Mouse (Mus musculus): ENCODE results near the gene March5.
"Not testable (repeated sequence)": the region's sequence is repeated elsewhere in the genome, so short reads cannot be mapped to it uniquely, and the experiment has no call there.

March5 gene

DNA sequence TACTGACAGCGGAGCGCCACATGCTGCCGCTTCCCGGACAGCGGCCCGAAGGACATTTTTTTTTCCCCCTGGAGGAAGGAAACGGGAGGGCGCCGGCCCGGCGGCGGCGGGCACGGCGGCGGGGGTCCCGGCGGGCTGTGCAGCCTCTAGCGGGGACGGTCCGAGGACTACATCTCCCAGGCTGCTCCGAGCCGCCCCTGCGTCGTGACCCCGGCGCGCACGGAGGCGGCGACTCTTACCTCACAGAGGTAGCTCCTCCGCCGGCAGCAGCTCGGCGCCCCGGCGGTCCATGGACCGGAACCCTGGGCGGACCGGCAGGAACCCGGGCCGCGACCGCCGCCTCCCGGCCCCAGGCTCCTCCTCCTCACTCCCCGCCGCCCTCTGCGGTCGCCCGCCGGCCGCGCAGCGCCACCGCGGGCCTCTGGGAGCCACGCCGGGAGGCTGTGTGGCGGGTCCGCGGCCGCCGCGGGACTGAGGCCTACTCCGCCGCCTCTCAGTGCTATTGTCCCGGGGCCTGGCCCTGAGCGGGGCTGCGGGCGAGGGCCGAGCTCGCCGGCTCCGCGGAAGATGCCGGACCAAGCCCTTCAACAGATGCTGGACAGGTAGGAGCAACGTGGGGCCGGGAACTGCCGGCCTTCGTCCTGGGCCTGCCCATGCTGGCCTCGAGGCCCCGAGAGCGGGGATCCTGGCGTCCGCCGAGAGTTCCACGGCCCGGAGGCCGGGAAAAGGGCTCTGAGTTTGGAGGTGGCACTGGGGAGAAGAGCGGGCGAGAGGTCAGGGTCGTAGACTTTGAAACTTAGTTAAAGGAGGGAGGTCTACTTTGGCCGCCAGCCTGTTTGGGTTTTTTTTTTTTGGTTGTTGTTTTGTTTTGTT, at the start of gene March5:
March5 (plus strand) TSS at position 241 of the 873 bp plus-strand sequence.
- peak; percentile 64 for DNase-seq (ENCODE audit: low read depth)

DNA sequence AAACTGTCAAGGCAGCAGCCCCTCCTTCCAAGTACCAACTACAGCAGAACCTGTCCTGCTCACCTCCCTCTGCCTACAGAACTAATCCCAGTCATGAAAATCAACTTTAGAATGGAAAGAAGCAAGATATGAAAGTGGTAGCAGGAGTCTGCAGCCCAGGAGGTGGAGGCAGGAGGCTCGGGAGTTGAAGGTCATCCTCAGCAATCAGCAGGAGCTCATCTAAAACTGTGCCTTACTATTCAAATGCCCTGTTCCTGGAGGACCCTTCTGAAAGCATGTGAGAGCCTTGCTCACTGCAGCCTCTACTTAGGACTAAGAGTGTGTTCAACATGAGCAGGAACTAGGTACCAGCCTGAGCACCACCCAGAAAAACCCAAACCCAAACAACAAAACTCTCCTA, 35.2 kb upstream of the March5 start:
- DNase-seq (ENCODE audit: low read depth), result no peak

GRCm38 (mm10) chr19:37172566-37173130, 34.7 kb upstream of the March5 start:
- DNase-seq (ENCODE audit: low read depth), result no peak

GRCm38 (mm10) chr19:37173331-37174115, 33.8 kb upstream of the March5 start:
- DNase-seq (ENCODE audit: low read depth), result no peak

DNA sequence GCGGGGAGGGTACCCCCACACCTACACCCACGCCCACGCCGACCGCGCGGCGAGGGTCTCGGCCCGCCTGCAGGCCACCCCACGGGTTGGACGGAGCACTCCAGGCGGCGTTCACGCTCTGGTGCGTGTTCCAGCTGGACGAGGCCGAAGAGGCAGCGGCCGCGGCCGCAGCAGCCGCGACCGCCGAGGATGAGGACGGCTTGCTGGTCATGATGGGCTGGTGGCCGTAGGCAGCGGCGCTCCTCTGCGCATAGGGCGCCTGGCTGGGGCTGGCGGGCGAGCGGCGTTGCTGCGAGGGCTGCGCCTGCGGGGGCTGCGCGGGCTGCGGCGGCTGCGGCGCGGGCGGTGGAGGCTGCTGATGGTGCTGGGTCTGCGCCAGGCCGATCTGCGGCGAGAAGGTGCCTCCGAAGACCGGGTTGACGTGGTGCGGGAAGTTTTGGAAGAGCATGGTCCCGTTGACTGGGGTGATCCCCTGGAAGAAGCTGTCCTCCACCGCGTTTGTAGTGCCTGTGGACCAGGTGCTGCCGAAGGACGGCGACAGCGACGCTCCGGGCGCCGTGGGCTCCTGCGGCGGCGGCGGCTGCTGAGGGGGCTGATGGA, 33.1 kb upstream of the March5 start:
- DNase-seq (ENCODE audit: low read depth), result no peak

- no peak for DNase-seq (ENCODE audit: low read depth)
Measured at GRCm38 (mm10) chr19:37174716-37175435, 32.5 kb upstream of the March5 start.

GRCm38 (mm10) chr19:37175436-37175805, 31.9 kb upstream of the March5 start:
- DNase-seq (ENCODE audit: low read depth), result no peak

- no peak for DNase-seq (ENCODE audit: low read depth)
Measured at GRCm38 (mm10) chr19:37175919-37176318, 31.4 kb upstream of the March5 start.

- DNase-seq (ENCODE audit: low read depth), result no peak
Measured at GRCm38 (mm10) chr19:37176879-37177462, 30.4 kb upstream of the March5 start.

- peak; percentile 48 for DNase-seq (ENCODE audit: low read depth)
Measured at GRCm38 (mm10) chr19:37177819-37178708, 29.3 kb upstream of the March5 start.

DNA sequence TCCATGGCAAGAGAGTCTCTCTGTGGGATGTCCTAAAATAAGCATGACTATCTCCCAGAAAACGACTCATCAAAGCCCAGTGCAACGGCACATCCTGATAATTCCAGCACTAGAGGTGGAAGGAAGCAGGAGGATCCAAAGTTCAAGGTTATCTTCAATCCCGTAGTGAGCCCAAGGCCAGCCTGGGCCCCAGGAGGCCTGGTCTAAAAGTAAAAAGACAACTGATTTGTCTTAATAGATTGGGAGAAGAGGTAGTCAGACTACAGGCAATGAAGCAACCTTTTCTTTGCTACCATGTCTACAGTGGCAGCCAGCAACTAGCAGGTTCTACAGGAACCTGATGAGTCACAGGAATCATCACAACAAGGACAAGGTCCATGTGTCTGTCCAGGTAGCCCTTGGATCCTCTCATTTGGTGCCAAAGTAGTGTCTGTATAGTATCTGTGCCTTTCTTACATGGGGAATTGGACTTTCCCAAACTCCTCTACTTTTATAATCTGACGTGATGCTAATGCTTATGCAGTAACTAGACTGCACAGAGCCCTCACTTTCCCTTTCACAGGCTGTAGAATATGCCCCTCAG, 18.9 kb upstream of the March5 start:
- DNase-seq (ENCODE audit: low read depth), result no peak

DNA sequence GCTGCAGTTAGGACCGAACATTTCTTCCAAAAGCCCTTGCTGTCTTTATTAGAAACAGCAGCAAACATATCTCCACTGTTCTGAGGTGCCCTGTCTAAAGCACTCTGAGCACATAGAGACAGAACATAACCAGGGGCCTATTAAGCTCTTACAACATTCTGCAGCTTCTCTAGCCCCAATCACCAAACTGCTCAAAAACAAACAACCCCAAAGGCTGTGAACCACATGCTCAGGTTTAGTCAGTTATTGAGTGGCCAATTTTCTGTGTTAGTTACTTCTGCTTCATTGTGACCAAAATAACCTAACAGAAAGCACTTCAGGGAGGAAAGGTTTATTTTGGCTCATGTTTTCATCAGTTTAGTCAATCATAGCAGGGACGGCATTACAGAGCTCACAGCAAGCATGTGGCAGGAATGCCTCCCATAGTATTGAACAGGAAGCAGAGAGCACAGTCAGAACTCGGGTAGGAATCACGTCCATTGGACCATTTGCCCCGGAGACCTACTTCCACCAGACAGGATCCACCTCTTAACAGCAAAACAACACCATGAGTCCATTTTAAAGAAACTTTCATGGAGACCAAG, 14.8 kb upstream of the March5 start:
- DNase-seq (ENCODE audit: low read depth), result no peak

GRCm38 (mm10) chr19:37198165-37198880, 9.0 kb upstream of the March5 start:
- no peak for DNase-seq (ENCODE audit: low read depth)

DNA sequence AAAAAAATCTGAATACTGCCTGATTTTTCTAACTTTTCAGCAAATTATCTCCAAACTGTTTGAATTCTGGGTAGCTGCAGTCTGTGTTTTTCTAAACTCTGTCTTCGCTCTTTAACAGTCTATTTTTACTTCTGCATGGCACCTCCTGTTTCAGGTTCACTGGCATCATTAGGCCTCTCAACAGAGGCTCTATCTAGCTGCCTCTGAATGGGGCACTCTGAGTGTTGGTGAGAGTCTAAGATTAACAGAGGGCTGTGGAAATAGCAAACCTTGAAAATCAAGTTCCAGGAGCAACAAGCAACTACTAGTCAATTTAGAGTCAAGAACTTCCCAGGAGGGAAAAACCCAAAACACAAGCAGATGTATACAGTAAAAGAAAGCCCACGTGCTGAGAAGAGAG, 7.5 kb upstream of the March5 start:
- DNase-seq (ENCODE audit: low read depth), result no peak

DNA sequence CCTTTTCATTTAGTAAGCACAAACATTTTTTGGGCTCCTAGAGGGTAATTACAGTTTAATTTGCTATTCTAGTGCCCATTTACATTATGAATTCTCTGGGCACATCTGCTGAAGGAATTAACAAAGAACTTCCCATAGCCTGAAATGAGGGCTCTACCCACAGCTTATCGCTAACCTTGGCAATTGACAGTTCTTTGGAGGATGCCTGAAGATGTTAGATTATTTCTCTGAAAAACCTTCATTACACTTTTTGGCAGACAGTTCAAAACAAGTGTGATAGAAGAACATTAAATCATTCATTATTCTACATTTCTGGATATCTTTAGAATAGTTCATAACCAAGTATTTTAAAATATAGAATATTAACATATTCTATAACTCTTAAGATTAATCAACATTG, 4.0 kb upstream of the March5 start:
- DNase-seq (ENCODE audit: low read depth), result no peak

DNA sequence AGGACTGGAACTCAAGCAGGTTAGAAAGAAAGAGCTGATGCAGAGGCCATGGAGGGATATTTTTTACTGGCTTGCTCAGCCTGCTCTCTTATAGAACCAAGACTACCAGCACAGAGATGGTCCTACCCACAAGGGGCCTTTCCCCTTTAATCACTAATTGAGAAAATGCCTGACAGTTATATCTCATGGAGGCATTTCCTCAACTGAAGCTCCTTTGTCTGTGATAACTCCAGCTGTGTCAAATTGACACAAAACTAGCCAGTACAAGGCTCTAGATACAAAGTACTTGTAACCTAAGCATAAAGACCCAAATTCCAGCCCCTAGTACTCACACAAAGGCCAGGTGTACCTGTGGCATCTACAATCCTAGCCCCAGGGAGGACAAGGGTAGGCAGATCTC, 2.2 kb upstream of the March5 start:
- not testable (repeated sequence) for DNase-seq (ENCODE audit: low read depth)

DNA sequence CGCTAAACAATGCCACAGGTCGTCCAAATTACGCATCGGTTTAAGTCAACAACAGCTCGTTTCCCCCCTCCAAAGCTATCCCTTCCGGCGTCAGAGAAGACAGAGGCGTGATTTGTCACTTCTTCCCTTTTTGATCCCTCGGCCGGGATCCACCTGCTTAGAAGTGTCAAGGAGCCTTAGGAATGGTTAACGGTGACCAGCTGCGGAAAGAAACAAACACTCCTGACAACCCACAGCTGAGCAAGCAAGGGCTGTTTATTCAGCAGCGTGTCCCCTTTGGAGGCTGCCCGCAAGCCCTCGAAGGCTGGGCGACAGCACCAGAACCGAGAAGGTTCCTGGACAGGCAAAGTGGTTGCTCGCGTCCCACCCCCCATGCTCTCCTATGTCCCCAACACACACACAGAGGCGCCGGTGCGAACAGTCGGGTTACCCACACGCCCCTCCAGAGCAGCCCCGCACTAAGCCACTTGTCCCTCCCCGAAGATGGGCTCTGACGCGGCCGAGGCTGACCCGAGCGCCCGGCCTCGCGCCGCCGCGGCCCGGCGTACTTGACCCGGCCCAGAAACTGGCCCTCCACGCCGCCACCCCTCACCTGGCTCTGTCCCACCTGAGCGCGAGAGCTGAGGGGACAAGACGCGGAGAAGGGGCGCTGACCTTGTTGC, 571 bp upstream of the March5 start:
- DNase-seq (ENCODE audit: low read depth), result no peak

DNA sequence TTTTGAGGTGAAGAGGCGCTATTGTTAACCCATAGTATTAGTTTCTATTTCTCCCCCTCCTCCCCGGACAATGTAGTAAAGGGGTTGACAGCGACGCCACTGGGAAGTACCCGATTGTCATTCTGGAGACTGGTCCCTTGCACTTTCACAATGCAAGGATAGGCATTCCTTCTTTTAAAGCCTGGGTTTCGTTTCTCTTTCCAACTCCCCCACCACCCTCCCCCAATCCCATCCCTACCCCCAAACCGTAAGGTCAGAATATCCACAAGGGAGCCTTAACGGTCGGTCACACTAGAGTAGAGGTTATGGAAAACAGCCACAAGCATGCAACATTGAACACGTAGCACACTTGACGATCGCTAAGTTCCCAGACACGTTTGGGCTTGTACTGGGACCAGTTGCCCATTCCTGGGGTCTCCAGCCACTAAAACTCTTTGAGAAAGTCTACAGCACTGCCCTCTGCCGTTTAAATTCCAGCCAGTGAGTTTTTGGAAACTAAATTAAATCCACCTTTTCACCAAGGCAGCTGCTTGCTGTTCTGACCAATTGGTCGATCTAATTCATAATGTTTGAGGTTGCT, 923 bp downstream of the March5 start, which contains the start of gene Cpeb3:
Cpeb3 (minus strand) TSS at position 426 of the 580 bp plus-strand sequence.
- DNase-seq (ENCODE audit: low read depth), result no peak

Measured in c-Kit-positive CD71-positive TER-119-negative erythroid progenitor cells, embryonic 14.5 days (primary cell).